10 mouse cellular contexts compared by ENCODE assay signal in the genomic region with DNA sequence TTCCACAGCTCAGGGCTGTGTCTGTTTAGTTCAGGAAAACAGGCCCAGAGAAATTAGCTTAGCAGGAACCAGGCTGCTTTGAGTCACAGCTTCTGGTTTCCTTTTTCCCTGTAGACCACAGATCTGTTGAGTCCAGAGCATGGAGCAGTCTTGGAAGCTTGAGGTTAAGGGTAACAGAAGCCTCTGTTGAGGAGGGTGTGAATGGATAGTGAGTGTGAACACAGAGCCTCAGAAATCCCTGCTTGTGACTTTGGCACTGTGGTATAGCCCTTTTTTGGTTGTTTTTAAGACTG. TPM values are rescaled to one million over a fixed set of nuclear protein-coding genes. Genes with fewer than 3 reads are reported as not detected.
DNase-seq lines count a peak whose midpoint lies in the region; ATAC-seq and TF ChIP-seq lines count a peak whose summit lies in the region.
"Had no signal": no experiment of that assay in that cellular context is flagged by ENCODE, and none has a peak within 500 bp of the region (broad histone marks: within the 10 kb centered on the region; RNA-seq: fewer than 3 reads in every experiment).

No protein-coding gene starts in this region.

- peak overlapping the region; percentile 76 for H3K4me3 ChIP-seq in kidney, postnatal 0 days (replicated peaks; ENCODE audit: low read depth, low read length)
- H3K4me3 ChIP-seq in ES-E14 (ENCODE audit: insufficient read depth in 1 of 2, low read depth in 1 of 2, low read length in 2 of 2, poor library complexity in 1 of 2, severe bottlenecking in 1 of 2): peak overlapping the region; percentile 81 to 91
- H3K4me3 ChIP-seq in liver, embryonic 14.5 days (ENCODE audit: insufficient read depth in 1 of 2, low read depth in 2 of 2, low read length in 2 of 2): peak overlapping the region; percentile 73 to 91

- H3K27me3 ChIP-seq in kidney, postnatal 0 days (ENCODE audit: insufficient read depth, low read length): no peaks in the 10 kb centered on the region
- no peaks in the 10 kb centered on the region for H3K27me3 ChIP-seq in liver, embryonic 14.5 days (ENCODE audit: control insufficient read depth, insufficient read depth, low read length)

- in situ Hi-C loops in ES-E14 (cut with MboI; ENCODE audit: low sequenced_read_pairs in 2 of 2, unreplicated experiment in 2 of 2): no loop called here

- H3K9me3 ChIP-seq in kidney, postnatal 0 days (replicated peaks; ENCODE audit: low read length): no peaks in the 10 kb centered on the region
- H3K9me3 ChIP-seq in ES-E14 (ENCODE audit: control insufficient read depth, insufficient read depth, low read depth, low read length): no peaks in the 10 kb centered on the region
- no peaks in the 10 kb centered on the region for H3K9me3 ChIP-seq in liver, embryonic 14.5 days (ENCODE audit: control insufficient read depth, low read length)

- no peak for TF ChIP-seq CTCF in kidney, postnatal 0 days (IDR thresholded peaks at IDR 0.05; ENCODE audit: low read depth)
- TF ChIP-seq CTCF in liver, embryonic 14.5 days (IDR thresholded peaks at IDR 0.05; ENCODE audit: low read depth): no peak

- DNase-seq in kidney, postnatal 0 days (ENCODE audit: low spot score): no peak
- no peak for DNase-seq in kidney, postnatal 14 days
- DNase-seq in ES-E14 (ENCODE audit: low read depth, low spot score): no peak
- no peak for DNase-seq in liver, embryonic 14.5 days (ENCODE audit: low read depth in 3 of 3, low spot score in 3 of 3)
- DNase-seq in cerebellum, postnatal 4 days (ENCODE audit: low spot score in 2 of 2): no peak
- no peak for DNase-seq in left cerebral cortex, adult 11 months (ENCODE audit: low spot score)
- DNase-seq: right cerebral cortex, postnatal 4 days had no signal

- H3K4me1 ChIP-seq in kidney, postnatal 0 days (replicated peaks; ENCODE audit: insufficient read depth, low read length): peaks cover 24% of the 10 kb centered on the region; the same call in 1 of the 2 replicates
- peaks cover 18 to 20% of the 10 kb centered on the region in 2 experiments for H3K4me1 ChIP-seq in ES-E14 (ENCODE audit: control insufficient read depth in 2 of 2, insufficient read depth in 2 of 2, low read length in 2 of 2, poor library complexity in 1 of 2)
- peaks cover 18 to 34% of the 10 kb centered on the region in 2 experiments for H3K4me1 ChIP-seq in liver, embryonic 14.5 days (replicated peaks; ENCODE audit: control insufficient read depth in 2 of 2, insufficient read depth in 2 of 2, low read length in 1 of 2)

- no peak for TF ChIP-seq EP300 in liver, embryonic 14.5 days (IDR thresholded peaks at IDR 0.05; ENCODE audit: low read depth)

- 0 out of 2 replicates have a peak overlapping the region, but pooled peaks have one; percentile 31 for H3K27ac ChIP-seq in kidney, postnatal 0 days
- H3K27ac ChIP-seq in ES-E14 (ENCODE audit: insufficient read depth, low read depth, low read length, poor library complexity, severe bottlenecking): no peak overlapping the region; the same call in 1 of the 2 replicates
- H3K27ac ChIP-seq in liver, embryonic 14.5 days: peak overlapping the region; percentile 70

- ATAC-seq in kidney, postnatal 0 days (replicated peaks; ENCODE audit: low FRiP score, low read depth): no peak
- 0 out of 2 replicates have a peak, but pooled peaks have one; percentile 13 for ATAC-seq in common myeloid progenitor, adult 5-6 weeks (replicated peaks; ENCODE audit: low read depth, poor library complexity, severe bottlenecking)
- ATAC-seq in liver, embryonic 14.5 days (ENCODE audit: insufficient read depth): no peak

- H3K9ac ChIP-seq in kidney, postnatal 0 days (ENCODE audit: low read depth, low read length): peak overlapping the region; percentile 86; the same call in 1 of the 2 replicates
- peak overlapping the region; percentile 76 for H3K9ac ChIP-seq in ES-E14 (ENCODE audit: insufficient read depth, low read depth, low read length, poor library complexity, severe bottlenecking)
- peak overlapping the region; percentile 92 for H3K9ac ChIP-seq in liver, embryonic 14.5 days (replicated peaks)

- H3K36me3 ChIP-seq in kidney, postnatal 0 days (ENCODE audit: insufficient read depth, low read length): peaks cover 5% of the 10 kb centered on the region; the same call in 1 of the 2 replicates
- peaks cover 20% of the 10 kb centered on the region for H3K36me3 ChIP-seq in ES-E14 (ENCODE audit: control insufficient read depth, insufficient read depth, low read length, poor library complexity, severe bottlenecking)
- peaks cover 10% of the 10 kb centered on the region for H3K36me3 ChIP-seq in liver, embryonic 14.5 days (replicated peaks; ENCODE audit: control insufficient read depth, insufficient read depth, low read depth)

- H3K4me2 ChIP-seq in kidney, postnatal 0 days (ENCODE audit: low read length): peak overlapping the region; percentile 83
- peak overlapping the region; percentile 92 for H3K4me2 ChIP-seq in liver, embryonic 14.5 days (ENCODE audit: low read depth)

TF ChIP-seq in ES-E14, 5 proteins besides CTCF, POLR2A, EP300 and RAD21:
- TF ChIP-seq ZC3H11A (IDR thresholded peaks at IDR 0.05; ENCODE audit: borderline replicate concordance, low read depth, low read length): no peak
- TF ChIP-seq HCFC1 (IDR thresholded peaks at IDR 0.05; ENCODE audit: borderline replicate concordance, insufficient read depth, low read length): no peak
- TF ChIP-seq CHD2 (IDR thresholded peaks at IDR 0.05; ENCODE audit: low read depth, low read length): no peak
- no peak for TF ChIP-seq ZNF384 (IDR thresholded peaks at IDR 0.05; ENCODE audit: low read depth, low read length)
- TF ChIP-seq MAFK (IDR thresholded peaks at IDR 0.05; ENCODE audit: insufficient read depth, low read depth, low read length): no peak

RNA-seq across cellular contexts. Expression of a gene that starts 1.3 kb away (rescaled TPM):
- 17.6 and 18.3 TPM in 2 replicates for polyA plus RNA-seq in kidney, postnatal 0 days (2015; fragmentation: Nextera tagmentation; extraction: Ambion mirVana)
- 37.8 TPM in 2 replicates for total RNA-seq in ES-E14 (2012; rRNA removed)
- 21.1 and 28.0 TPM in 2 replicates for total RNA-seq in common myeloid progenitor, adult 5-6 weeks (2017)
- polyA plus RNA-seq in liver, embryonic 14.5 days (2012; rRNA removed): 7.4 and 9.5 TPM in 2 replicates
- 10.8 and 11.0 TPM in 2 replicates for polyA plus RNA-seq in liver, embryonic 14.5 days (2014; fragmentation: Nextera tagmentation; extraction: Ambion mirVana)

RNA-seq across cellular contexts. Expression of a gene that starts 30.4 kb away (rescaled TPM):
- 10.9 and 12.1 TPM in 2 replicates for polyA plus RNA-seq in kidney, postnatal 0 days (2015; fragmentation: Nextera tagmentation; extraction: Ambion mirVana)
- 28.8 and 37.8 TPM in 2 replicates for total RNA-seq in ES-E14 (2012; rRNA removed)
- total RNA-seq in common myeloid progenitor, adult 5-6 weeks (2017): 13.0 and 15.9 TPM in 2 replicates
- 2.7 and 4.0 TPM in 2 replicates for polyA plus RNA-seq in liver, embryonic 14.5 days (2012; rRNA removed)
- 2.6 and 2.8 TPM in 2 replicates for polyA plus RNA-seq in liver, embryonic 14.5 days (2014; fragmentation: Nextera tagmentation; extraction: Ambion mirVana)

RNA-seq across cellular contexts. Expression of a gene that starts 33.7 kb away (rescaled TPM):
- not detected in 2 replicates for polyA plus RNA-seq in kidney, postnatal 0 days (2015; fragmentation: Nextera tagmentation; extraction: Ambion mirVana)
- 0.95 and 1.6 TPM in 2 replicates for total RNA-seq in ES-E14 (2012; rRNA removed)
- not detected in 2 replicates for total RNA-seq in common myeloid progenitor, adult 5-6 weeks (2017)
- polyA plus RNA-seq in liver, embryonic 14.5 days (2012; rRNA removed): not detected in 2 replicates
- not detected in 2 replicates for polyA plus RNA-seq in liver, embryonic 14.5 days (2014; fragmentation: Nextera tagmentation; extraction: Ambion mirVana)
- total RNA-seq: gastrocnemius, adult 18-20 months had no signal
- polyA plus RNA-seq: limb, embryonic 11.5 days had no signal

RNA-seq across cellular contexts. Expression of a gene that starts 45.2 kb away (rescaled TPM):
- 149 and 169 TPM in 2 replicates for polyA plus RNA-seq in kidney, postnatal 0 days (2015; fragmentation: Nextera tagmentation; extraction: Ambion mirVana)
- total RNA-seq in ES-E14 (2012; rRNA removed): 140 and 208 TPM in 2 replicates
- 13.9 and 14.6 TPM in 2 replicates for total RNA-seq in common myeloid progenitor, adult 5-6 weeks (2017)
- 11.3 and 15.9 TPM in 2 replicates for polyA plus RNA-seq in liver, embryonic 14.5 days (2012; rRNA removed)
- 35.1 and 37.7 TPM in 2 replicates for polyA plus RNA-seq in liver, embryonic 14.5 days (2014; fragmentation: Nextera tagmentation; extraction: Ambion mirVana)
